Mouse (Mus musculus) frontal cortex, postnatal 36 days (tissue): ENCODE measurements around the gene Cyp2e1.

Source experiments
- DNase-seq, 2 experiments: peaks; one replicate each; pipeline ENCODE4 v3.0.0; 2022; ENCODE audit warnings: low spot score in 2 of 2

Gene Cyp2e1

DNA sequence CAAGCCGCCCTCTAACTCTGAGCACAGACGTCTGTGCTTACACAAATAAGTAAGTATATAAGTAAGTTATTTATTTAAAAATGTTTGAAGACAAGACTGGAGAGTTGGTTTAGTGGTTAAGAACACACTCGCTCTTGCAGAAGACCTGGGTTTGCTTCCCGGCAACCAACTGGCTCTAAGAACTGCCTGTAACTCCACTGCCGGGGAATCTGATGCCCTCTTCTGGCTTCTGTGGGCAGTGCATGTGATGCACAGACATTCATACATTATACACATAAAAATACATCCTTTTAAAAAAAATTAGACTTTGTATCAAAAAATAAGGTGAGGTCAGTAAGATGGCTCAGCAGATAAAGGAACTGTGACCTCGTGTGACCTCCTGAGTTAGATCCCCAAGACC, 47.0 kb downstream of the Cyp2e1 start:
- DNase-seq: no peak

DNA sequence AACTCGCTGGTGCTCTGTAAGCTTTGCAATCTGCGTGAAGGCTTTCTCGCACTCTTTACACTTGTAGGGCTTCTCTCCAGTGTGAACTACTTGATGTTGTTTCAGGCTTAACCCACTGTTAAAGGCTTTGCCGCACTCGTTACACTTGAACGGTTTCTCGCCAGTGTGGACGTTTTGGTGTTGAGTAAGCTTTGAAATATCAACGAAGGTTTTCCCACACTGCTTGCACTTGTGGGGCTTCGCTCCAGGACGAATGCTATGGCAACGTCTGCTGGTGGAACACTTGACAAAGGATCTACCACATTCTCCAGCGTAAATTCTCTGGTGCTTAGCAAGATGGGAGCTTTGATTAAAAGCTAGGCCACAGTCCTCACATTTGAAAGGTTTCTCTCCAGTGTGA, 48.2 kb downstream of the Cyp2e1 start:
- DNase-seq: peak in 1 of 2 experiments; percentile 51

DNA sequence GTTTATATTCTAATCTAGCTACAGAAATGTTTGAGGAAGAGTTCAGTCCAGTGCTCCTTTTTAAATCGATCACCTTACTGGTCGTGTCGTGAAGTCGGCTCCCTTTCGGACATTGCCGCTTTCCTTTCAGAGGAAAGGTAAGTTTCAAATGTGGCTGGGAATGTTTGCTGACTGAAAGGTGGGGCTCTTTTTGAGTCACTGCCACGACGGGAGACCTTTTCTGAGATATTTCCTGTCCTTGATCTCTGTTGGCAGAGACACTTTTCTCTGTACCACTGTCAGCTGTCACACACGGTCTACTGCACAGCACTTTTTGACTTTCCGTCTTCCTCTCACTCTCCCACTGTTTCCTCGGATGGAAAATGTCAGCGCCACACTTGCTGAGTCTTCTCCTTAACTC, 49.3 kb downstream of the Cyp2e1 start:
- DNase-seq: no peak

DNA sequence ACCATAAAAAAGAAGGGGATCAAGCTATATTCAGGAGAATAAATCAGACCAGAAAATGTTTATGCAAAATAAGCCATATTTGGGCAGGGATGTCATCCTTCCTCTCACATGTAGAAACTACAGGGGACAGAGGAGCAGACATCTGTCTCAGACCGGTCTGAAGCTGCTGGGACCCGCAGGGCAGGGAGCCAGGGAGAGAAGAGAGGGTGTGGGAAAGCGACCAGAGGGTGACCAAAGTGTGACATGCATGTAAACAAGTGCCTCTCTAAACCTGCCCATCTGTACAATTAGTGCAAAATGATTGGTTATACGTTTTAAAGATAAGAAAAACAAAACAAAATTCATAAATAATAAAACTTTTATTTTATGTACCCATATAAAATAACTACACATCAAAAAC, 56.6 kb downstream of the Cyp2e1 start:
- DNase-seq: no peak

DNA sequence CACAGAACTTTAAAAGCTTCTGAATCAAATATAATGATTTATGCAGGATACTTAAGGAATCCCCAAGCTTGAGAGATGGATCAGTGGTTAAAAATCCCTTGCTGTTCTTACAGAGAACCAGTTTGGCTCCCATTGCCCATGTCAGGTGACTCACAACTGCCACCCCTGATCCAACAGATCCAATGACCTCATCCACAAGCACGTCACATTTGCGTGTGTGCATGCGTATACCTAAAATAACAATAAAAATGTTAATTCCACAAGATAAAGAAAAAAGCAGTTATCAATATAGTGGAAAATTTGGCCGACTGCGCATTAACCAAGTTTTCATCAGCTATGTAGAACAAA, 57.7 kb downstream of the Cyp2e1 start:
- DNase-seq: no peak

DNA sequence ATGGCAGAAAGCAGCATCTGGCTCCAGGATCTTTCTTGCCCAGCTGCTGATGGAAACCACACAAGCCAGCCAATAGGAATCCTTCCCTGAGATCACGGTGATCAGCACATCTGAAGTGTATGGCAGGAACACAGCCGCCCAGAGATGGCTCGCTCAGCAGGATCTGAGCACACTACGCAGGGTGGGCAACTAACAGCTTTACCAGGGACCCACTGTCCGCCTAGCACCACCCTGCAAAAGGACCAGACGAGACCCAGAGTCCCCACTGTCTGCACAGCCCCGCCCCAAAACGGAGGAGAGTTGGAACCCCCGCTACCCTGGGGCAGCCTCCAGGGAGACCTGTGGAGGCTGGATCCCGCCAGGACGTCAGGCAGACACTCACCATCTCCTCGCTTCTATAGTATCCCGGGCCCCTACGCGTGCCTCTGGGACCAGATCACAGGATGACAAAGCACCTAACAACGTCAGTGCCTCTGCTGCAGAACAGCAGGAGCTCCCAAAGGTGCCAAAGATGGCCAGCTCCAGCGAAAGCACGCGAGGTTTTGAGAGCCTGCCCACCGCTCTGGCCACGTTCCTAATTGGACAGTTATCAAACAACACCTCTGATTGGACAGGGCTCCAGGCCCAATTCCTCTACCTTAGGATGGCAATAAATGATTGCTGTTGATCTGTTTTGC, 58.3 kb downstream of the Cyp2e1 start, which contains the start of gene Zfp941:
Gene Zfp941, minus strand, starts transcription at position 526 of the 677 bp plus-strand sequence.
- peak; percentile 63 to 82 for DNase-seq

DNA sequence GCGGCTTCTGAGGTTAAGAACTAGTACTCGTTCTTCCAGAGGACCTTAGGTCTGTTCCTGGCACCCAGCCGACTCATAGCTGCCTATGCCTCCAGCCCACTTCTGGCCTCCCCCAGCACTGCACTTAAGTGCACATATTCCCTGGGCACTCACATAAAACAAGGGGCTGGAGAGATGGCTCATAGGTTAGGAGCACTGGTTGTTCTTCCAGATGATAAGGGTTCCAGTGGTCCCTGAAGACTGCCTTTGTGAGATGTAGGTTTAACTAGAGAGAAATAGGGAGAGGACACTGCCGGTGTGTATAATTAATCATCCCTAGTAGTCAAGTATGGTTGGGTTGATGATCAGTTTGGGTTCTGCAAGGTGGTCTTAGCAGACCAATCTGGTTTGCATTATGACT, 59.2 kb downstream of the Cyp2e1 start:
- no peak for DNase-seq
